Mouse (Mus musculus) frontal cortex, adult 2 months (tissue): ENCODE data around the gene Nudt14. TPM values are rescaled to one million over a fixed set of nuclear protein-coding genes. Genes with fewer than 3 reads are reported as not detected.

Experiments used
- DNase-seq, 2 experiments: peaks; one replicate each; pipeline ENCODE4 v3.0.0; 2022; ENCODE audit warnings: low spot score in 1 of 2; ENCODE audit errors: extremely low spot score in 1 of 2
- polyA plus RNA-seq: library from polyadenylated mRNA; depleted of rRNA; stranded (reverse); fragments of >200 nt; gene quantifications from 2 replicates; pipeline ENCODE4 v1.2.3, GENCODE M21; 2012

Nudt14 gene
- polyA plus RNA-seq, 1 experiment: 19.0 TPM

DNA sequence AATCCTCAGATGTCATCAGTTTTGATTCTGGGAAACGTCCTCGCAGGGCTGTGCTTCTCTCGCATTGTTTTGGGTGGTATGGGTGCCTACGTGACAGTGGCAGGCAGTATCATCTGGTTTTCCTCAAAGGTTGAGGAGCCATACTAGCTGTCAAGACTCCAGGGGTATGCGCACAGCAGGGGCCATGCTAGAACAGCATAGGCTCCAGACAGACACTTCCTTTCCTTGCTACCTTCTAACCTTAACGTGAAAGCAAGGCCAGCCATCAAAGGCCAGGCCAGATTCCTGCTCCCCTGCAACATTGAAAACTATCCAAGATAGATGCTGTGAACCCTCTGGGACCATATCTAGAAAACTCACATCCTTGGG lies 8.8 kb upstream of the Nudt14 start:
- DNase-seq: no peak

DNA sequence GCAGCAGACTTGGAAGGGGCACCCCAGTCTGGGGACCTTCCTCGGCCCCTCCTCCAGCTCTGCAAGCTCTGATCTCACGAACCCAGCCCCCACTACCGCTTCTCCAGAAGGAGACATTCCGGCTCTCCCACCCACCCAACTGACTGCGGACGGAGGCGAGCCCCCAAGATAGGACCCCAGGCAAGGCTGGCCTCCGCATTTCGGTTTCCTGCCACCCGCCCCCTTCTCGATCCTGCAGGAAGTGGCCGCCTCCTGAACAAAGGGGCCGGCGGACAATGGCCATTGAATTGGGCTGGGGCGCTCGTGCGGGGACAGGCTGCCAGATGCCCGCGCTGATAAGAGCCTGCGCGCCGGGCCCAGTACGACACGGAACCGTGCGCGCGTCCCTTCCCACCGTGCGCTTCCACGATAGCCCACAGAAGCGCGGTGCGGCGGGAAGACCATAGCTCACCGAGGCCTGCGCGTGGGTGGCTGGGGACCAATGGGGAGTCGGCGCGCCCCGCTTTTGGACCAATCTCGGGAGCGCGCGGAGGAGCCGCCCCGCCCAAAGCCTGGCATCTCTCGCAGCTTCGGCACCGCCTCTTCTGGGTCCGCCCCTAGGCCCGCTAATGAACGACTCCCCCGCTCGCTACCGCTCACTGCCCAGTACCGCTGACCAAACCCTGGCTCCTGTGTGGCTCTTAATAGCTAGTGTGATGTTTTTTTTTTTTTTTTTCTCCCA lies 8.3 kb upstream of the Nudt14 start:
- DNase-seq: peak; percentile 85 to 95

DNA sequence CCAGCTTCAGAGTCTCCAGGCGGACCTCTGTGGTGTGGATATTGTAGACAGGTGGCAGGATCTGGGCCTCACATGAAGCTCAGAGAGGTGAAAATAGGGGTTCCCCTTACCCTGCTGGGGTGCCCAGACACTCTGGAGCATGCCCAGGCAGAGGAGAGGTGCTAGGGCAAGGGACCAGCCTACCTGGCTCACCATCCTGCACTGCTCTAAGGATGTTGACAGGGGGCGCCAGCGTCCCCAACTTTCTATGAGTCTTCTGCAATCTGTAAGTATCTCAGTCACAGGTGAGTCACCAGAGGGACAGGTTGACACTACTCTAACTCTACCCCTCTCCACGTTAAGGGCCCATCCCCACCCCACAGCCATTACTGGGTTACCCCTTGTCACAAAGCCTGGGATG lies 5.4 kb upstream of the Nudt14 start:
- peak in 1 of 2 experiments; percentile 57 for DNase-seq

DNA sequence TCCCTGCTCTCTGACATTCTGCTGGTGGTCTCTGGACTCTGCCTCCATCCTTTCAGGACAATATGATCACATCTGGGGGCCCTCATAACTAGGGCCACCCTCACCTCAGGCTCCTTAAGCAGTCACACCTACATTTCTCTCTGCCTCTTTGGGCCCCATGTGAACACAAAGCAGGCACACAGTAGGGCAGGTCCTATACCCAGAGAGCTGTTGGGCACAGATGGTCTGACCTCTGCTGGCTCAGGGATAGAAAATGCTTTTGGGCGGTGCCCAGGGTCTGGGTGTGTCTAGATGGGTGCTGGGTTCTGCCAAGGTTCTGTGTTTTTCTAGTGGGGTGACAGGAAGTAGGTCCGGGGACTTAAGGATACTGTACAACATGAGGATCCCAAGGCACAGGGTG lies 1.7 kb upstream of the Nudt14 start:
- DNase-seq: no peak

DNA sequence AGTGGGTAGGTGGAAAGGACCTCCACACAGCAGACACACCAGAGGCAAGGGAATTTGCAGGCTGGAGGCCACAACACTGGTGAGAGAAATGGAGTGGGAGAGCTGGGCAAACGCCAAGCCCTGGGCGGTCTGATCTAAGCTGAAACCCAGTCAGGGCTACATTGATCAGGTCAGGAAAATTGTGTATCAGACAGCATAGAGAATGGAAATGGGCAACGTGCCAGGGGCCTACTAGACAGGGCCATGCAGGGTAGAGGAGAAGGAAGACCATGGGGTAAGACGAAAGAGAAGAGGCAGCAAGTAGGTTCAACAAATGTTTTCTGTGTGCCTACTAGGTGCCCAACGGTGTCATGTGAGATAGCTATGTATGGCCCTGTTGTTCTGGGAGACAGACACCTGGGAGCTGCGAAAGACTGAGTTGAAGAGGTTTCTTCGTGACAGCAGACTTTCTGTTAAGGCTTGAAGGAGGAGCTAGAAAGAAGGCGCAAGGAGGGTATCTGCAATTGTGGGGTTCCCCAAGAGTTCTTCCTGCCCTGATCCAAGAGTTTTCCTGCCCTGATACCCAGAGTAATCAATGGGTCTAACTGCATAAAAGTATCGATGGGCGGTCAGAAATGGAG lies 658 bp downstream of the Nudt14 start:
- DNase-seq: no peak

DNA sequence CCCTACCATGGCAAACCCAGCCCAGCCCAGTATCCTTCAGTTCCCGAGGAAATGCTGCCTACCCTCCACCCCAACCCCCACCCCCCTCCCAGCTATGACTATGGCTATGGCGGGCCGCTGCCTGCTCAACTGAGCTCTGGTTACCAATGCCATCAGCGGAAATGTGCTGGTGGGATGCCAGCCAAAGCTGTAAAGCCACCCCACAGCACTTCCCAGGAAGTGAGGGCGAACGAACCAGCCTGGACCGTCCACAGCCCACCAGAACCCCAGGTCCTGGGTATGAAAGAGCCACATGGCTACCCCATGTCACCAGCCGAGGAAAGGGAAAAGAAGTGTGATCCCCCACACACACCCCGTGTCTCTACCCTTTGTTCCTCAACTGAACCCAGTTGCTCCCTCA lies 1.2 kb downstream of the Nudt14 start:
- DNase-seq: no peak

DNA sequence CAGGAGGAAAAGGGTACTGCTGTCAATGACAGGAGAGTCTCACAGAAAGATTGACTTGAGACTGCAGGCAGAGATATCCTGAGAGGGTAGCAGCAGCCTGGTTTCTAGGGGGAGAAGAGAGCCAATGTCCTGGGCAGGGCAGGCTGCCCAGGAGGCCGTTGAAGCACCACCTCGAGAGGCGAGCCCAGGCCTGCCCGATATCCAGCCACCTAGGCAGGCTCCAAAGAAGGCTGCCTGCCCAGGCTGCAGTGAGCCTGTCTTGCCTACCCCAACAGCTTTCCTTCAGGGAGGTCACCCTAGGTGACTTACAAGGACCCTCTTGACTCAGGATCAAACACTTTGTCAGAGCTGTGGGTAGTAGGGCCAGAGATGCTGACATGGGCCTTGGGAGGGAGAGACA lies 1.7 kb downstream of the Nudt14 start:
- no peak for DNase-seq

DNA sequence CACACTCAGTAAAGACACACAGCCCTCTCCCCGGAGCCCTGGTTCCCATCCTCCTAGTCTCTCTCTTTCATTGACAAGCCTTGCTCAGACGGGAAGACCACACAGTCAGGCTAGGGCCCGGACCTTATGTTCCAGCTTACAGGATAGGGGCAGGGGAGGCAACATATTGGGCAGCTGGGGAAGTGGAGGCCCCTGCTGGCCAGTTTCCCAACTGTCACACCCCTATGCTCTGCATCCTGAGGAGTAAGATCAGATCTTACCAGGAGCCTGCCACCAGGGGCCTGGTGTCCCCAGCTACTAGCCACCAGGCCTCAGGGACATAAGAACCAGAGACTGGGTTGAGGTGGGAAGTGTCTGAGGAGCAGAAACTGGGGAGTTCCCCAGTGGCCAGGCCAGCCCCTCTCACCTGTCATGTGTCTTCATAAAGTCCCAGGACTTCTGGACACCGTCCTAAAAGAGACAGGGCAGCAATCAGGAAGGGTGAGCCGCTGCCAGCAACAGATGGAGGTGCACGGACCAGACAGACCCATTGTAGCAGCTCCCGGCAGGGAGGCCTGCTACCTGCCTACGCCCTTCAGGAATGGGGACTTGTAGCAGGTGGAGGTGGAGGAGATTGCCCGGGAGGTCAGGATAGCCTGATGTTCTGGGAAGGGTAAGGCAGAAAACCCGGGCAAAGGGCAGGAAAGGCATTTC lies 2.9 kb downstream of the Nudt14 start:
- no peak for DNase-seq

DNA sequence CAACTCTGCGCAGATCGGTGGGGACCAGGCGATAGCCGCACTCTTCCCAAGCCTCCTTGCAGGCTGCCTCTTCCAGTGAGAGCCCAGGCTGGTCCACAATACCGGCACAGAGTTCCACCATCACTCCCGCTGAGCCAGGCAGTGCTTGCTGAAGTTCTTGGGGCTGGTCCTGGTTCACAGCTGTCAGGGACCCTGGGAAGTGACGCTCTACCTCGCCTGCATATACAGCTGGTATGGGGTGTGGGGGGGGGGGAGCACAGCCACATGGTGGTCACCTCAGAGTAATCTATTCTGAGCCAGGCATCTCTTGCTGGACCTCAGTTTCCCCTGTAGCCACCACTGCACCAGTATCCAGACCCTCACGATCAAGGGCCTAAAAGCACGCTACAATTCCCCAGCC lies 3.6 kb downstream of the Nudt14 start:
- no peak for DNase-seq

DNA sequence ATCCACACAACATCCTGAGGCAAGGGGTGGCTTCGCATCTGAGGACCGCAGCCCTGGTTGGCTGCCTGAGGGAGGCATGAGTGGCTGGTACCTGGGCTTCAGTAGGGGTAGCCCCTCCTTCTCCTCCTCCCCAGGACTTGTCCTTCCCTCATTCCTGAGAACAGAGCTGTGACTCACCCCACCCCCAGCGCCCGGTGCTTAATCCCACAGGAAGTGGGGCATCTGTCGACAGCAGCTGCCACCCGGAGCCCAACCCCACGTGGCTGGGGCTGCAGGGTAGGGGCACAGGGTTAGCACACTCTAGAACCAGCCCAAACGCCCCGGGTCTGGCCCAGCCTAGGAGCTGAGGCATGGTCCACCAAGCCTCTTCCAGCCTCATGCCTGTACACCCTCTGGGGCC lies 4.0 kb downstream of the Nudt14 start:
- peak in 1 of 2 experiments; percentile 61 for DNase-seq

DNA sequence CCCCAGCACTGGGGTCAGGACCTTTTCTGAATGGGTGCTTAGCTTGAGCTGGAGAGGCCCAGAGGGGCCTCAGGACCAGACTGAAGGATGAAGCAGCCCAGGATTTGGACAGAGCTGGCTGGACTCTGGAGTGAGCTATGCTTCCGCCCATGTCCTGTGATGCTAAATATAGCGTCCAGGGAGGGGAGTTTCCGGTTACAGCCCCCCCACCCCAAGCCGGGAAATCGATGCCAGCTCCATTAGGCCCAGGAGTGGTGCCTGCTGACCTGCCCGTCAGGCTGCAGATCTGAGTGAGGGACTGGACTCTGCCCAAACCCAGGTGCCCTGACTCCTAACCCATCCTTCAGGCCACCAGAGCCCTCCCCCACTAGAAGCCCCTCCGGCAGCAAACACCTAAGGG lies 9.3 kb downstream of the Nudt14 start:
- DNase-seq: no peak

DNA sequence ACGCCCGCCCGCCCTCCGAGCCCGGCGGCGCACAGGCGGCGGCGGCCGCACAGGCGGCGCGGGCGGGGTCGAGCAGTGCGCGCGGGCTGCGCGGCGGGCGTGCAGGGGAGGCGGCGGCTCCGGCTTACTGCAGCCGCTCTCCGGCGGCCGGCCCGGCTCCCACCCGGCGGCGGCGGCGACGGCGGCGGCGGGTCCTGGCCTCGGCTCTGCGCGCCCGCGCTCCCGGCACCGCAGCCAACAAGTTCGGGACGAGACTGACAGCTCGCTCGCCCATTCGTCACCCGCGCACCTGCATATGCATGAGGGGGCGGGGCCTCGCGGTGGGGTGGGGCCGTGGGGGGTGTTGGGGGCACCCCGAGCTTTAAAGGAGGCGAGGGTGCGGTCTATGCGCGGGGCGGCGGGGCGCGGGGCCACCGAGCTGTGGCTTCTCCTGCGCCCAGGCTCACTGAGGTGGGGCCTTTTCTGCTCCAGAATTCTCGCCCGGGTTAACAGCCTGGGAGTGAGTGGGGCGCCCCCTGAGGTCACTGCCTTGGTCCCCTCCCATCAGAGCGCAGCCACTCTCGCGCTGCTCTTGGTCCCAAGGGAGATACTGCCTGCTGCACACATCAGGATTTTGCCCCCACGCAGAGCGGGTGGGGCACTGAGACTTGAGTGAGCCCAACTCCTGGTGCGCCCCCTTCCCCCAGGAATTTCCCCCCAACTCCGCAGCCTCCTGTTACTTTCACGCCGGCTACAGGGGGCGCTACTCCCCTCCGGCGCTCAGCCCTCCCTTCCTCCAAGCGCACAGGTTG lies 12.2 kb downstream of the Nudt14 start, which contains the start of gene Jag2:
Gene Jag2, minus strand, starts transcription at position 215 of the 791 bp plus-strand sequence.
- peak in 1 of 2 experiments; percentile 77 for DNase-seq

DNA sequence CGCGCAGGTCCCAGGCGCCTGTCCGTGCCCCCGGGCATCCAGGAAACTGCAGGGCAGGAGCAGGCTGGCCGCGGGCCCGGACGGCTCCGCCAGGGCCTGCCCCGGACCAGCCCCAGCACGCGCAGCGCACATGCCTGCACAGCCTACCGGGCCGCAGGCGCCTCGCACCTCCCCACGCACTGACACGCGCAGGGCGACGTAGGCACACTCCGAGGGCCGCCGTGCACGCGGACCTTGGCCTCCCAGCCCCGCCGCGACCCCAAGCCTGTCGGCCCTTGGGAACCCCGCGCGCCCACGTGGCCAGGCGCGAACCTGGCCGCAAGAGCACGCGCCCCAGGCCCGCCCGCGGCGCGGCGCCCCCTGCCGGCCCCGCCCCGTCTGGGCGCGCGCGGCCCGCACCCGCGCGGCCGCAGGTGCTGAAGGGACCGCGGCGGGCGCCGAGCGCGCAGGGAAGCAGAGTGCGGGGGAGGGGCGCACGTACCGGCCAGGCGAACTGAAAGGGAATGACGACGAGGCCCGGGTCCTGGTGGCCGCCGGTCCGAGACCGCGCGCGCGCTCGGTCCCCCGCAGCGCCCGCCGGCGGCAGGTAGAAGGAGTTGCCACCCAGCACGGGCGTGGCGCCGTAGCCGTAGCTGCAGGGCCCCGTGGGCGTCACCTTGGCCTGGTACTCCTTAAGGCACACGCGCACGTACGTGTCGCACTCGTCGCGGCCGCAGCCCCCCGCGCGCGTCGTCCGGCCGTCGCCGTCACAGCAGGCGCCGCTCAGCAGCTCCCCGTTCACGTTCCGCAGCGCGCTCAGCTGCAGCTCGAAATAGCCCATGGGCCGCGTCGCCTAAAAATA lies 13.3 kb downstream of the Nudt14 start:
- peak in 1 of 2 experiments; percentile 65 for DNase-seq

DNA sequence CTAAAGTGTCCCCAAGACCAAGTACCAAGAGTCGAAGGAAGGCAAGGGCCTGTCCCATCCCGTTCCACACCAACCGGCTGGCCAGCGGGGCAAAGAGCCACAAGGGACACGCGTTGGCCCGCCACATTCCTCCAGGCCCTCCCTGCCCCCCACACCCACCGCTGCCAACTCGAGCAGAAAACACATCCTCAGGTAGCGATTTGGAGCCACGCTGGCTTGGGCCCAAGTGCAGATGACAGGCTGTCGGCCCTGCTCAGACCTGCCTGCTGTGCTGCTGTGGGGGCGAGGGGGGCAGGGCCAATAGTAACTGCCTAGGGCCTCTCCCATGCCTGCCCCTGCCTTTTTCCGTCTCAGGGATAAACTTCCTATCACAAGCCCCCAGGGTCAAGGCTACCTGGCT lies 14.7 kb downstream of the Nudt14 start:
- DNase-seq: no peak

DNA sequence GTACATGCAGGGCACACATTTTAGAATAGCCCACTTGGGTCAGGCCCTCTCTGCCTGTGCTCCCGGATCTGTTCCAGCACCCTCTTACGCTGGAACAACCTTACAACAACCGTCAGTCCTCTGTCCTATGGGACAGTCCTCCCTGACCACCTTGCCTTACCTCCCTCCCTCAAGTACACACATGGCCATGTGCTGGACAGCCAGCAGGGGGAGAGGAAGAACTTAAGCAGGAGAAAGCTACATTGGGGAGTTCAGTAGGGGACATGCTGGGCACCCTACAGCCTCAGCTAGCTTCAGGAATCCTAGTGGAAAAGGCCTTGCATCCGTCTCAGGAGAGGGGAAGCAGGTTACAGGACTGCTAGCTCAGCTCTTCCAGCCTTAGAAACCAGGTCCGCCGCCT lies 16.0 kb downstream of the Nudt14 start:
- DNase-seq: no peak

DNA sequence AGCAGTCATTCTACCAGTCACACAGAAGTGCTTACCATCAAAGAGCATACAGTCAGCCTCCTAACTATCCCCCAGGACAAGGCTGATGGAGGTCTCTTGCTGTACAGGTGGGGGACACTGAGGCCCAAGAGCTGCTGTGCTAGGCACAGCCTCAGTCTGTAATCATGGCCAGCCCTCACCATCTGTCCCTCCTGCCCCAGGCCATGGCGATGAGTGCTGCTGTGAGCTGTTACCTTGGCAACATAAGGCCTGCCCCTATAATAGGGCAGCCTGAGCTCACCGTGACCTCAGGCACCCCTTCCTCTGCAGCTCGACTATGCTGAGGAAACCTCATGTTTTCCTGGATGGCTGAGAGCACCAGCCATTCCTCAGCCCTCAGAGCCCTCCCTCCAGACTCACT lies 19.4 kb downstream of the Nudt14 start:
- no peak for DNase-seq

DNA sequence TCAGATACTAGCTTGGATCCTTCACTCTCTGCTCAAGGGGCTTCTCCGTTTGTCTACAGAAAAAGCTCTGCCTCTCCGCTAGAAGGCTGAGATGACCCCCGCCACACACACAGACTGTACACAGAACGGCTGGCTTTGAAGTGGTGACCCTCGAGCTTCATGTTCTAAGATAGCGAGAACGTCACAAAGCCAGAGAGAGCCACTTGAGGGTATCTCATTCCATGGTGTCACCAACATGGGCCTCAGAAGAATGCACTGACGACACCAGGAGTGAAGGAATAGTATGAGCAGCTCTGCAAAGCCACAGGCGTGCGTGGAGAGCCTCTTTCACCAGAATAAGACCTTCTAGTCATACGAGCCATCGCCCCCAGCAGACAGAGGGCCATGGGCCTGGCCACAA lies 20.4 kb downstream of the Nudt14 start:
- no peak for DNase-seq

DNA sequence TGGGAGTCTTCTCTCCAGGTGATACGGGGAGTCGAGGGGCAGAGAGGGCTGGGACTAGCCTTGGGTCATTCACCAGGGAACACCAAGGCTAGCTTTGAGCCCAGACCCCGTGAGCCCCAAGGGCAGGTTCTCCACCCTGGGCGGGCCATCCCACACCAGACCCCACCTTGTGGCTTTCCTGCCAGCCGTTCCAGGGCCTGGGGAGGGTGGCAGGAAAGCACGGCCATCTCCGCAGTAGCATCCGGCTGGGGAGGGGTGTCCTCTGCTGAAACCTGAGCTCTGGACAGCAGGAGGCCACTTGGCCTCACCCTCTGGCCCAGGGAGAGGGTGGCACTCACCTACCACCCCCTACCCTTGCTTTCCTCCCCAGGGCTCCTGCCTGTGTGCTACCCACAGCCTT lies 24.0 kb downstream of the Nudt14 start:
- DNase-seq: no peak

DNA sequence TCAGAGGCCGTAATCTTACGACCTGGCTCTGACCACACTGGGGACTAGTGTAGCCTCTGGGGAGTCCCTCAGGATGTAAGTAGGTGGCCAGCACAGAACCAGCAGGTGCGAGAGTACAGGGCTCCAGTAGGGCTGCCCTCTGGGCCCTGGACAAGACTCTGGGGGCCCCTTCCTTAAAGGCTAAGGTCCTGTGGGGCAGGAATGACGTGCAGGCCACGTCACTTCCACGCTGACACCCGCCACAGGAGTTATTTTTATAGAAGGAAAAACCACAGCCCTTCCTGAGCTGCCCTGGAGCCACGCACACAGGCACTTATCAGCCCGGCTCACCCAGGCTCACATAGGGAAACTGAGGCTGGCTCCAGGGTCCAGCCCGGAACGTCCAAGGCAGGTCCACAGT lies 24.4 kb downstream of the Nudt14 start:
- DNase-seq: no peak

DNA sequence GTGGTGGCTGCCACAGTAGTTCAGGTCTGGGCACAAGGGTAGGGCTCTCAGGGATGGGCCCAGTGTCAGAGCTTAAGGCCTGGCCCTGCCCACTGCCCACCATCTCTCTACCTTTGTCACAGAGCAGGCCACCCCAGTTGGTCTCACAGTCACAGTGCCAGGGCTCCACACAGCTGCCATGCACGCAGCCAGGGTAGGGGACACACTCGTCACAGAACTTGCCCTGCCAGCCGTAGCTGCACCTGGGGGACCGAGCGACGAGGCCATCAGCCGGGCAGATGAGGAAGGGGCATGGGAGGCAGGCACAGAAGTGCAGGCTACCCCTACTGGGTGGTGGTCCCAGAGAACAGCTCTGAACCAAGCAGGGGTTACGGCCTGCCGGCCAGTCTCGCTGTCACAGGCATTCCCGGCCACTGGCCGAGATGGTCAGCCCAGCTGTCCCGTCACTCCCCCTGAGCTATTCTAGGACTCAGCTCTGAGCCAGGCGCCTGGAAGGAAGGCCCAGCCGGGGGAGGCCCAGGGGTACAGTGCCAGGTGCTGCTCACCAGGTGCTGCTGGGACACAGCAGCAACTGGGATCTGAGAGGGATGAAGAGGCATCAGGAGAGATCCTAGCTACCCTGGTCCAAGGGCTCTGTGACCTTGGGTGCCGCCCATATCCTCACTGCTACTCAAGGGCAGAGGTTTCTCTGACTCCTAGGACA lies 25.1 kb downstream of the Nudt14 start:
- DNase-seq: no peak
